Mouse (Mus musculus): ENCODE measurements around the gene 1700030K09Rik. TPM values are rescaled to one million over a fixed set of nuclear protein-coding genes. Genes with fewer than 3 reads are reported as not detected.

Gene 1700030K09Rik
- 9.6 TPM for polyA plus RNA-seq (2017; shearing (Covaris generic))

DNA sequence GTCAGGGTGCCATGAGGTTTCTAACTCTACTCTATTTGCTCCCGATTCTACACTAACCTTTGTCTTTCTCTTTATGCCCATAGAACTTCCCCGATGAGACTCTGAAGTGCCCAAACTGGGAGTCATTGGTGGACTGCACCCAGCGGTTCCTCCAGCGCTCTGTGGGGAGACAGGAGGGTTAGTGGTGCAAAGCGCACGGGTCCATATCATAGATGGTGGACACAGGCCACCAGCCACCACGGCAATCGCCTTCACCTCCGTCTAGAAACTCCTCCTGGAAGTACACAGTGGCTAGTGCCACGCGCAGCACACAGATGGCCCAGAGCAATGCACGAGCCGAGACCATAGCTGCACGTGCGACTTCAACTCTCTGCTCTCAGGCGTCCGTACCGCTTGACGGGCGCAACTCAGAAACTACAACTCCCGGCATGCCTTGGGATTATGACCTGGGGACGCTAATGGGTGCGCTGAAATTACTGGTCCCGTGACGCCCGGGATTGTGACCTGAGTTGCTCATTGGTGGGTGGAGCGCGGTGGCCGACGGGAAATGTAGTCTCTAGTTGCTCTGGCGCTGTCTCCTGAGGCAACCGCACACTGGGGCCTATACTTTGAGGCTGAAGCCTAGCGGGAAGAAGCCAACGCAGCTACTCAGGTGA, at the start of gene 1700030K09Rik, which contains the start of gene Calr3:
Gene 1700030K09Rik (plus strand): TSS at position 543 of the 656 bp plus-strand sequence.
Gene Calr3 (minus strand): TSS at position 533 of the 656 bp plus-strand sequence.

DNA sequence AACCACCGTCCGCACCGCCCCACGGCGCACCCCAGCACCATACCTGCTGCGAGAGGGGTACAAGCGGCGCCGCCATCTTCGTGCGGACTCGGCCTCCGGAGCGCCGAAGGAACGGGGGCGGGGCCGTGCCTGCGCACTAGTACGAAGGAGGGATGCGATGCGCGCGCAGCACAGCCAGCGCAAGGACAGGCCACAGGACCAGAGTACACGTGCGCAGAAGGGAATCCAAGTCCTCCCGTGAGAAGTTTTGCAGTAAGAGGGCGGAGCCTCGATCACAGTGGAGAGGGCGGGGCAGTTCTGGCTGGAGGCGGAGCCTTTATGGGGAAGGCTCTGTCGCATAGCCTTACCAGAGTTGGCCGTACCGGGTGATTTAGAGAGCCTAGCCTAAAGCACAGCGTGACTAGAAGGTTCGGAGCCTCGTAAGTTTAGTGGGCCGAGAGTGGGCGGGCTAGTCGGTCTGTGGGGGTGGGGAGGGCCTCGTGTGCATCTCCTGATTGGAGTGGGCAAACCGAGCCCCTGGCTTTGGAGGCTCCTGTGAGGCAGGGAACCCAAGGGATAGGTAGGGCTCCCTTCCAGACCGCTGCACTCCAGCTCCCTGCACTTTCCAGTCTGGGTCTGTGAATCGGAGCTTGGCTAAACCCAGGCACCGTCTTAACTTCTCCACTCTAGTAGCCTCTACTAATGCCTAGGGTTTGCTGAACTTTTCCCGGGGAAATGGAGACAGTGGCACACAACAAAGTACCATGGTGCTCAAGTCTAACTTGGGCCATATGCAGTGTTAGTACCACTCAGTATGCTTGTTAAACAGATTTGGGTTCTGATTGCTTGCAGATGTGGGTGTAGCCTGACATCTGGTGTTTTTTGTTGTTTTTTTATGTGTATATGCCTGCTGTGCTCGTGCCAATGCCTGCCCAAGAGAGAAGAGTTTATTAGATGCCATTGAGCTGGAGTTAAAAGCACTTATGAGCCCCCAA, 22.0 kb upstream of the 1700030K09Rik start, which contains the start of gene Eps15l1:
Gene Eps15l1 (minus strand): TSS at position 99 of the 974 bp plus-strand sequence.

DNA sequence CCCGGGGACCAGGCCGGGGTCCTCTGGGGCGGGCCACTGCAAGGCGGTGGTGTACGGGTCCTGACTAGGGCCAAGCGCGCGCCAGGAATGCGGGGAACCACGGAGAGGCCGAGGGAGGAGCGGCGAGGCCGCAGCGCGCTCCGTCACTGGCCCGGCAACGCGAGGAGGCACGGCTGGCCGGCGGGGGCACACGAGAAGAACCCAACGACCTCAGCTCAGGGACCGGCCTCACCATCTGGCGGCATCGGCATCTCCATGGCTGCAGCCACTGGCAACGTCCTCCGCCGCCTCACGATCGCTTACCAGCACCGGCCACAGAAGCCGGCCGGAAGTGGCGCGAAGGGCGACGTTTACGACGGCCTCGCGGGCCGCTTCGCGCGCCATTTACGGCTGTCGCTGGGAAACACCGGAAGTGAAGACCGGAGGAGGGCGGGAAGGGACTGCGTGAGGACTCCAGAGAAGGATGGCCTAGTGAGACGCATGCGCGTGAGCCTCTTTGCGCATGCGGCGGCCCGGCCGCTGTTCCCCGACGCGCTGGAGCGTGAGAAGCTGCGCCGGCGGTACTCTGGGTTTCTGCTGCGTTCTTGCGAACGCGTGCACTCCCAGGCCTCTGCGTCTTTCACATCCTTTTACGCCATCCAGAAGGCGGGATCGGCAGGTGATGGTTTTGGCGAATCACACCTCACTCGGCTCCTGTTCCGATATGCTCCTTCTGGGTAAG, 31.3 kb downstream of the 1700030K09Rik start, which contains the start of gene Cherp:
Gene Cherp (minus strand): TSS at position 401 of the 721 bp plus-strand sequence.

DNA sequence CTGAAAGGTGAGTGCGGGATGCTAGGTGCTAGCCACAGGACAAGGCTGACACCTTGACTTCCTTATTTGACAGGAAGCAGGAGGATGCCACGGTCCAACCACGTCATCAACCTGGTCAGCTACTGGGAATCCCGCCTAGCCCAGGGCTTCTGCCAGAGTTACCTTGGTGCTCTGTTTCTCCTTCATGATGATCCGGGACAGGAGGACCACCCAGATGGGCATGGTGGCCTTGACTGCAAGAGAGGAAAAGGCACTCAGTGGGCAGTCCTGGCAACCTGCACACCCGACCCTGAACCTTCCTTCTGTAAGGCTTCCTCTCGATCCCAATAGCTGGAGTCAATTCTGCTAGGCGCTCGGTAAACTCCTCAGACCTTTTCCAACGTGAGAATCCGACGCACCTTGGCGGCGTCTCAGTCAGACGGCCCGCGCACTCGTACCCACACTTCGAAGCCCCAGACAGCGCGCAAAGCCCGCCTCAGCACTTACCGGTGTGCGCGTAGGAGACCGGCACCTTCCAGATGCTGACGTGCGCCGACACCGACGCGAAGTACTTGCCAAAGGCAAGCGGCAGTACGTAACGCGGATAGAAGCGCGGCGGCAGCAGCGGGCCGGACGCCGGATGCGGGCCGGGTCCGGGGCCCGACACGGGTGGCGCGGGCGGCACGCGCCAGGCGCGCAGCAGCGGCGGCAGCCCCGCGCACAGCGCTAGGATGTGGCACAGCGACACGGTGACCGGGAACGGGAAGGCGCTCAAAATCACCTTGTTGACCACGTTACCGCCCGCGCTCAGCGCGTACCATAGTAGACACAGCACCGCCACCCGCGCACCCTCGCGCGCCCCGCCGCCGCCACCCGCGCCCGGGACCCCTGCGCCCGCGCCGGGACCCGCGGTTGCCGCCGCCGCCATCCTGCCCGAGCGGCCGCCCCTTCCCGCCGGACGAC, 48.3 kb downstream of the 1700030K09Rik start, which contains the start of gene Slc35e1:
Gene Slc35e1 (minus strand): TSS at position 935 of the 942 bp plus-strand sequence.

Other genes with a start within 250 kb of the 1700030K09Rik start
- not detected for gene Cib3, start 231.0 kb upstream of the 1700030K09Rik start, polyA plus RNA-seq (2017; shearing (Covaris generic))
- gene Gm11034, start 230.2 kb upstream of the 1700030K09Rik start, polyA plus RNA-seq (2017; shearing (Covaris generic)) = not detected
- gene Fam32a, start 224.2 kb upstream of the 1700030K09Rik start, polyA plus RNA-seq (2017; shearing (Covaris generic)) = 126 TPM
- gene Ap1m1, start 203.9 kb upstream of the 1700030K09Rik start, polyA plus RNA-seq (2017; shearing (Covaris generic)) = 180 TPM
- 6.2 TPM for gene Gm10282, start 138.6 kb upstream of the 1700030K09Rik start, polyA plus RNA-seq (2017; shearing (Covaris generic))
- 12.4 TPM for gene Klf2, start 124.8 kb upstream of the 1700030K09Rik start, polyA plus RNA-seq (2017; shearing (Covaris generic))
- 55.5 TPM for gene Eps15l1, start 22.4 kb upstream of the 1700030K09Rik start, polyA plus RNA-seq (2017; shearing (Covaris generic))
- gene Calr3, start within 50 bp of the 1700030K09Rik start, polyA plus RNA-seq (2017; shearing (Covaris generic)) = 0.35 TPM
- gene Cherp, start 31.3 kb downstream of the 1700030K09Rik start, polyA plus RNA-seq (2017; shearing (Covaris generic)) = 119 TPM
- gene Slc35e1, start 48.7 kb downstream of the 1700030K09Rik start, polyA plus RNA-seq (2017; shearing (Covaris generic)) = 4.3 TPM
- 7.1 TPM for gene Med26, start 104.4 kb downstream of the 1700030K09Rik start, polyA plus RNA-seq (2017; shearing (Covaris generic))
- 64.8 TPM for gene Smim7, start 127.2 kb downstream of the 1700030K09Rik start, polyA plus RNA-seq (2017; shearing (Covaris generic))
- gene Tmem38a, start 128.2 kb downstream of the 1700030K09Rik start, polyA plus RNA-seq (2017; shearing (Covaris generic)) = 1.5 TPM
- gene Nwd1, start 202.8 kb downstream of the 1700030K09Rik start, polyA plus RNA-seq (2017; shearing (Covaris generic)) = not detected

Measured in activated CD4-positive, CD25-positive, alpha-beta regulatory T cell, adult 9 weeks (primary cell).